Mouse (Mus musculus): ENCODE measurements around the gene Copz2.

Gene Copz2

GRCm38 (mm10) chr11:96910003-96910402 is 60.3 kb downstream of the Copz2 start:
- peak; percentile 88 for DNase-seq
